Mouse (Mus musculus): ENCODE data around the gene Gmppa. TPM values are rescaled to one million over a fixed set of nuclear protein-coding genes. Genes with fewer than 3 reads are reported as not detected.

Gmppa gene
- polyA plus RNA-seq, 1 experiment, result 70.6 TPM

DNA sequence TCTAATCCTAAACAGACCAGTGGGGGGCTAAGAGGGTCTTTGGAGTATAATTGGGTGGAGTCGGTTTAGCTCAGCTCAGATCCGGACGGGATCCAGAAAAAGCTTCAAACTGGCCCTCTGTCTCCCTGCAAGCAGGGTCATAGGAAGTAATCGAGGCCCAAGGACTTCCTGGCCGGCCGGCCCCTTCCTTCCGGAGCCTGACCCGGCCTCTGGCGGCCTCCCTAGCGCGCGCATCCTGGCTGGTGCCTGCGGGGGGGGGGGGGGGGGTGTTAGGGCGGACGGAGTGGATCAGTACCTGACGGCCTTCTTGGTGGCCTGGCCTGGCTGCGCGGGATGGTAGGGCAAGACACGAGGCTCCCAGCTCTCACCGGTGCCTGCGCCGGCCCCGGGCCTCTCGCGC, 42.8 kb downstream of the Gmppa start:
- TF ChIP-seq CTCF (IDR thresholded peaks at IDR 0.05; ENCODE audit: borderline replicate concordance, insufficient read depth, low read length), result no peak
- no peak for TF ChIP-seq POLR2A (IDR thresholded peaks at IDR 0.05; ENCODE audit: low read depth, low read length)
- H3K4me3 ChIP-seq (ENCODE audit: insufficient read depth, low read length), result peak overlapping the region; percentile 79
- peaks cover 5% of the 10 kb centered on the region for H3K4me1 ChIP-seq (ENCODE audit: control insufficient read depth, insufficient read depth, low read length)
- H3K27ac ChIP-seq (ENCODE audit: insufficient read depth, low read length), result peak overlapping the region; percentile 84

DNA sequence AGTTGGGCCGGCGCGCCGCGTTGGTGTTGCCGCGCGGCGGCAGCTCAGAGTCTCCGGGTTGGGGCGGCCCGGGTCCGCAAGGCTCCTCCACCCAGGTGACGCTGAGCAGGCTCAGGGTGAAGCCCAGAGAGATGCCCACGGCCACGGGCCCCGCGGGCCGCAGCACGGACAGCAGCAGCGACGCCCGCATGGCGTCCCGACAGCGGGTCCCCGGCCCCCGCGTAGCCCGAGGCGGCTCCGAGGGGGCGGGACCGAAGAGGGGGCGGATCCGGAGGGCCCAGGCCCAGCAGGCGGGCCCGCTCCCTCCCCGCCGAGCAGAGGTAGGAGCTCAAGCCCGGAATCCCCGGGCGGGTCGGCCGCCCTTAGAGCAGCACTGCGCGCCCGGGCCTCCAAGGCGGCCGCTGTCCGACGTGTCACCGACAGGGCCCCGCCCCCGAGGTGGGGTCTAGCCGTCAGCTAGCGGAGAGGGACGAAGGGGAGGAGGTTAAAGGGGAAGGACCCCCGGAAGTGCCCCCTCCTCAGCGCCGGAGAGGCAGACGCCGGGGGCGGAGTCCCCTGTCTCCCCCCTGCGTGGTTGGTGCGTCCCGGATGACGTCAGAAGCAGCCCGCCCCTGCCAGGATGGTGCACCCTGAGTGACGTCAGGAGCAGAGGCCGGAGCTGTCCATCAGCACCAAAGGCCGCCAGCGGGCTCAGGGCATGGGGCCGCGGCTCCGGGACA, 43.3 kb downstream of the Gmppa start, which contains the start of the genes Chpf and Tmem198:
TSS of gene Chpf (minus strand) at position 392 of the 719 bp plus-strand sequence.
TSS of gene Tmem198 (plus strand) at position 617 of the 719 bp plus-strand sequence.
- TF ChIP-seq CTCF (IDR thresholded peaks at IDR 0.05; ENCODE audit: borderline replicate concordance, insufficient read depth, low read length), result no peak
- peak; percentile 74 for TF ChIP-seq POLR2A (IDR thresholded peaks at IDR 0.05; ENCODE audit: low read depth, low read length)
- Histone ChIP-seq H3K4me3 (ENCODE audit: insufficient read depth, low read length) (peak within 1 kb of the TSS; percentile 79), H3K27ac (ENCODE audit: insufficient read depth, low read length) (peak within 1 kb of the TSS; percentile 84), H3K4me1 (ENCODE audit: control insufficient read depth, insufficient read depth, low read length) (peaks cover 5% of the 10 kb centered on the region)

DNA sequence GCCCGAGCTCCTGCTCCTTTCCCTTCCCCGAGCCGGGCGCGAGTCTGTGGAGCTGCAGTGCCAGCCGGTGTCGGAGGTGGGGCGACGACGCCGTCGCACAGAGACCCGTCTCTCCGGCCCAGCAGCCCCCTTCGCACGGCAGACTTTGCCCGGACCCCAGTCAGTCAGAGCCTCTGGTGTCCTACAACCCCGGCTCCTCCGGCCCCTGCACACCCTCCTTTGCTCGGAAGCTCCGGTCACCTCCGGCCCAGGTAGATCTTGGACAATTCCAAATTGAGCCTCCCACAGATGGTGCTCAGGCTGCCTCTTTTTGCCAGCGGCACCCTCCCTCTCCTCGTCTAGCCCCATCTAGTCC, 43.9 kb downstream of the Gmppa start:
- Histone ChIP-seq H3K27ac (ENCODE audit: insufficient read depth, low read length) (no peak overlapping the region), H3K4me3 (ENCODE audit: insufficient read depth, low read length) (peak overlapping the region; percentile 31; the same call in 1 of the 2 replicates), H3K4me1 (ENCODE audit: control insufficient read depth, insufficient read depth, low read length) (peaks cover 5% of the 10 kb centered on the region)
- no peak for TF ChIP-seq POLR2A (IDR thresholded peaks at IDR 0.05; ENCODE audit: low read depth, low read length)
- no peak for TF ChIP-seq CTCF (IDR thresholded peaks at IDR 0.05; ENCODE audit: borderline replicate concordance, insufficient read depth, low read length)

GRCm38 (mm10) chr1:75480036-75480435, 44.3 kb downstream of the Gmppa start:
- Histone ChIP-seq H3K27ac (ENCODE audit: insufficient read depth, low read length) (no peak overlapping the region), H3K4me3 (ENCODE audit: insufficient read depth, low read length) (no peak overlapping the region), H3K4me1 (ENCODE audit: control insufficient read depth, insufficient read depth, low read length) (peaks cover 5% of the 10 kb centered on the region)
- TF ChIP-seq CTCF (IDR thresholded peaks at IDR 0.05; ENCODE audit: borderline replicate concordance, insufficient read depth, low read length), result no peak
- no peak for TF ChIP-seq POLR2A (IDR thresholded peaks at IDR 0.05; ENCODE audit: low read depth, low read length)

DNA sequence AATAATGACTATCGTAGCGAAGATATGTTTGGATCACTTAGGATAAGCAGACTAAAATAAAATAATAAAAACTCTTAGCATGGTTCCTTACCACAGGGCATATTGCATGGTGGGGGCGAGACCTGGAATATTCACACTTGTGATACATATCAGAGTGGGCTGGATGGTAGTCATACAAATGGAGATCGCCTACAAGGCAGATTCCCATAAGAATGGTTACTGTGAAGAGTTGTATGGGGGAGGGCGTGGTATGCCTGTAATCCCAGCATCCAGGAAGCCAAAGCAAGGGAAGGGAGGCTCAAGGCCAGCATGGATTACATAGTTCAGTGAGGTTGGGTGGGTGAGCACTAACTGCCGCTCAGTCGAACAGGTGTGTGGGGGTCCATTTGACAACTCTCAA, 45.0 kb downstream of the Gmppa start:
- TF ChIP-seq CTCF (IDR thresholded peaks at IDR 0.05; ENCODE audit: borderline replicate concordance, insufficient read depth, low read length) (no peak), POLR2A (IDR thresholded peaks at IDR 0.05; ENCODE audit: low read depth, low read length) (no peak)
- Histone ChIP-seq H3K4me3 (ENCODE audit: insufficient read depth, low read length) (no peak overlapping the region), H3K4me1 (ENCODE audit: control insufficient read depth, insufficient read depth, low read length) (peaks cover 5% of the 10 kb centered on the region), H3K27ac (ENCODE audit: insufficient read depth, low read length) (no peak overlapping the region)

GRCm38 (mm10) chr1:75486561-75486960, 50.8 kb downstream of the Gmppa start:
- no peak overlapping the region for H3K27ac ChIP-seq (ENCODE audit: insufficient read depth, low read length)
- no peak for TF ChIP-seq POLR2A (IDR thresholded peaks at IDR 0.05; ENCODE audit: low read depth, low read length)
- TF ChIP-seq CTCF (IDR thresholded peaks at IDR 0.05; ENCODE audit: borderline replicate concordance, insufficient read depth, low read length), result no peak
- H3K4me3 ChIP-seq (ENCODE audit: insufficient read depth, low read length), result no peak overlapping the region
- no peaks in the 10 kb centered on the region; the same call in 1 of the 2 replicates for H3K4me1 ChIP-seq (ENCODE audit: control insufficient read depth, insufficient read depth, low read length)

DNA sequence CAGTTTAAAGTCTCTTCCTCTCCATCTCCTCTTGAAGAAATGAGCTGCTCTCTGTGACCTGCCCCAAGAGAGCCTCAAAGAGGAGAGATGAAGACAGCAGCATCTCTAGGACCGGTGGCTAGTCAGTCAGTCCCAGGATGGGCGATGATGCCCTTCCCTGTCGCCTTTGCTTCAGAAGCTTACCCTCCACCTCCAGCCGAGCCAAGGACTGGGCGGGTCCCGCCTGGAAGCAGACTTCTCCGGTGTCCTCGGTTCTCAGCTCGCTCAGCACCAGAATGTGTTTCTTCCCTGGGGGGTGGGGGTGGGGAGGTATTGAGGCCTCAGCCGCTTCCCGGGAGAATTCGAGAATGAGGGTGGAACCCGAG, 51.3 kb downstream of the Gmppa start:
- peak overlapping the region; percentile 51 for H3K4me3 ChIP-seq (ENCODE audit: insufficient read depth, low read length)
- H3K27ac ChIP-seq (ENCODE audit: insufficient read depth, low read length), result no peak overlapping the region
- H3K4me1 ChIP-seq (ENCODE audit: control insufficient read depth, insufficient read depth, low read length), result no peaks in the 10 kb centered on the region; the same call in 1 of the 2 replicates
- TF ChIP-seq CTCF (IDR thresholded peaks at IDR 0.05; ENCODE audit: borderline replicate concordance, insufficient read depth, low read length) (no peak), POLR2A (IDR thresholded peaks at IDR 0.05; ENCODE audit: low read depth, low read length) (no peak)

DNA sequence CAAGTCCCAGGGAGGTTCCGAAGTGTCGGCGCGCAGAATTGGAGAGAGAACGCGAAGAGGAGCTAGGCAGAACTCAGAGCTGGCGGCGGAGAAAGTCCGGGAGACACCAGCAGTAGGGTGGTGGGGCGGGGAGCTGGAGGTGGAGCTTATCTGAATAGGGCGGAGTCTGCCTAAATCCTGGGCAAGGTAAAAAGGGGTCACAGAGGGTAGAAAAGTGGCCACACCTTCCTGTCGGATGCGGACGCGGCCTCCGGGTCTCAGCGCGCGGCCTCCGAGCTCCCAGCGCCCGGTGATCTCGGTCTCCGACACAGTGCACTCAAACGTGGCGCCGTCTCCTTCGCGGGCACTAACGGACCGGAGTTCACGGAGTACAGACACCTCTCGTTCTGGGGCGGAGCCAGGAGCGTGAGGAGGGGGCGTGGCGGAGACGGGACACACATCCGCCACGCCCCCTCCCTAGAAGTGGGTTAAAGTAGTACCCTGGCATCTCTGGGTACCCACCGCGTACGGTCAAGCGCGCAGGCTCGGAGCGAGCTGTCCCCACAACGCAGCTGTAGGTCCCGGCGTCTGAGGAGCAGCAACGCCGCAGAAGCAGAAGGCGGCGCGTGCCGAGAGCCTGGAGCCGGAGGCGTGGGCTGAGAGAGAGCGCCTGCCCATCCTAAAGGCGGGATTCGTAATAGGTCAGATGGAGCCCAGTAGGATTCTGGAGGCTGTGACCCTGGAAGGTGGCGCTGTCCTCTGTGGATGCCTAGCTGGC, 51.9 kb downstream of the Gmppa start:
- no peak overlapping the region for H3K27ac ChIP-seq (ENCODE audit: insufficient read depth, low read length)

DNA sequence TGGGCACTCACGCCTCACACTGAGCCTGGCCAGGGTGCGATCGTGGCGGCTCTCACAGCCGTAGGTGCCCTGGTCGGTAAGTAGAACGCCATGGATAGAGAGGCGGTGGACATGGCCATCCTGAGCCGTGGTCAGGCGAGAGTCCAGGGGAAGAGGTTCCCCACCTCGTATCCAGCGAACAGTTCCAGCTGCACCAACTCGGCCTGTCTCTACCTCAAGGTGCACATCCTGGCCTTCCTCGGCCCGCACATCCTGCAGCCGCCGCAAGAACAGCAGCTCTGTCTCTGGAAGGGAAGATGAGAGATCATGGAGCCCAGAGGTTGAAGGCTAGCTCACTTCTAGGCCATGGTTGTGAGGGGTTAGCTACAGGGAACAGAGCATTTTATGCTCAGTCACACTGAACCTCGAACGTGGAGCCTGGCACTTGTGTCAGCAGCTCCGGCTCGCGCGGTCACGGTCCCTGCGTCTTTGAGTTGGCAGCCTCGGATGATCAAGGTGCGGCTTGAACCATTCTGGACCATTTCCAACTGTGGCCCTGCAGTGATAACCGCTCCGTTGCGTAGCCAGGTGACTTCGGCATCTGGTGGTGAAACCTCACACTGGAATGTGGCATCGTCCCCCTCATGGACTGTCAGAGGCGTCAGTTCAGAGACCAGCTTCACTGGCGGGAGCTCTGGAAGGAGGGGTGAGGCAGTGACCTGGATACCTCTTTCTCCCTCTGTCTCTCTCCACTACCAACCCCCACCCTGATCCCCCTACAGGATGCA, 55.2 kb downstream of the Gmppa start:
- Histone ChIP-seq H3K4me3 (ENCODE audit: insufficient read depth, low read length) (no peak overlapping the region), H3K4me1 (ENCODE audit: control insufficient read depth, insufficient read depth, low read length) (no peaks in the 10 kb centered on the region; the same call in 1 of the 2 replicates), H3K27ac (ENCODE audit: insufficient read depth, low read length) (no peak overlapping the region)
- TF ChIP-seq POLR2A (IDR thresholded peaks at IDR 0.05; ENCODE audit: low read depth, low read length) (no peak), CTCF (IDR thresholded peaks at IDR 0.05; ENCODE audit: borderline replicate concordance, insufficient read depth, low read length) (no peak)

More for the DNA sequence above, 51.9 kb downstream of the Gmppa start:
- Histone ChIP-seq H3K4me1 (ENCODE audit: control insufficient read depth, insufficient read depth, low read length) (no peaks in the 10 kb centered on the region; the same call in 1 of the 2 replicates), H3K4me3 (ENCODE audit: insufficient read depth, low read length) (peak overlapping the region; percentile 51)
- peak; percentile 4; the same call in 1 of the 2 replicates for TF ChIP-seq CTCF (IDR thresholded peaks at IDR 0.05; ENCODE audit: borderline replicate concordance, insufficient read depth, low read length)
- TF ChIP-seq POLR2A (IDR thresholded peaks at IDR 0.05; ENCODE audit: low read depth, low read length), result no peak

All from embryonic fibroblast, embryonic 13.5 days (primary cell).